19 mouse cellular contexts compared by ENCODE assay signal in genomic region chr15:92524917-92525316, GRCm38 (mm10).
A peak's percentile ranks its signal among the peaks of the same experiment; 100 is the strongest.
DNase-seq lines count a peak whose midpoint lies in the region; ATAC-seq lines count a peak whose summit lies in the region.
"Had no signal": no experiment of that assay in that cellular context is flagged by ENCODE, and none has a peak within 500 bp of the region (broad histone marks: within the 10 kb centered on the region; RNA-seq: fewer than 3 reads in every experiment).

No protein-coding gene starts in this region.

- no peaks in the 10 kb centered on the region for H3K4me1 ChIP-seq in forebrain, embryonic 11.5 days (replicated peaks; ENCODE audit: control insufficient read depth, insufficient read depth, low read length)
- peaks cover 18% of the 10 kb centered on the region for H3K4me1 ChIP-seq in forebrain, embryonic 10.5 days
- peaks cover 2% of the 10 kb centered on the region for H3K4me1 ChIP-seq in midbrain, embryonic 12.5 days
- peaks cover 16% of the 10 kb centered on the region for H3K4me1 ChIP-seq in midbrain, embryonic 15.5 days
- 0 out of 2 replicates have a peak, but pooled peaks cover 10% of the 10 kb centered on the region for H3K4me1 ChIP-seq in forebrain, embryonic 14.5 days (ENCODE audit: control insufficient read depth, insufficient read depth, low read length)
- H3K4me1 ChIP-seq: liver, embryonic 15.5 days; megakaryocyte, embryonic 14.5 days had no signal

- no peak overlapping the region for H3K9ac ChIP-seq in forebrain, embryonic 11.5 days (ENCODE audit: low read length)
- H3K9ac ChIP-seq in midbrain, embryonic 12.5 days (replicated peaks): no peak overlapping the region
- no peak overlapping the region for H3K9ac ChIP-seq in midbrain, embryonic 15.5 days
- H3K9ac ChIP-seq in forebrain, embryonic 14.5 days (ENCODE audit: low read length): no peak overlapping the region
- H3K9ac ChIP-seq: embryonic facial prominence, embryonic 13.5 days; limb, embryonic 13.5 days; liver, embryonic 15.5 days had no signal

- no peak overlapping the region for H3K27ac ChIP-seq in forebrain, embryonic 11.5 days (ENCODE audit: low read depth, low read length)
- no peak overlapping the region for H3K27ac ChIP-seq in forebrain, embryonic 10.5 days
- H3K27ac ChIP-seq in midbrain, embryonic 12.5 days (replicated peaks): no peak overlapping the region
- no peak overlapping the region for H3K27ac ChIP-seq in midbrain, embryonic 15.5 days
- no peak overlapping the region for H3K27ac ChIP-seq in forebrain, embryonic 14.5 days (ENCODE audit: low read depth, low read length)
- H3K27ac ChIP-seq: embryonic facial prominence, embryonic 13.5 days; left cerebral cortex, adult 2 months; limb, embryonic 13.5 days; liver, embryonic 15.5 days had no signal

- H3K27me3 ChIP-seq in forebrain, embryonic 11.5 days (ENCODE audit: control insufficient read depth, insufficient read depth, low read length): no peaks in the 10 kb centered on the region
- H3K27me3 ChIP-seq in forebrain, embryonic 10.5 days (ENCODE audit: poor library complexity, severe bottlenecking): peaks cover 23% of the 10 kb centered on the region
- no peaks in the 10 kb centered on the region for H3K27me3 ChIP-seq in midbrain, embryonic 12.5 days
- no peaks in the 10 kb centered on the region for H3K27me3 ChIP-seq in midbrain, embryonic 15.5 days (replicated peaks)
- no peaks in the 10 kb centered on the region for H3K27me3 ChIP-seq in forebrain, embryonic 14.5 days (replicated peaks; ENCODE audit: control insufficient read depth, insufficient read depth, low read length)
- H3K27me3 ChIP-seq: liver, embryonic 15.5 days; megakaryocyte, embryonic 14.5 days had no signal

- H3K36me3 ChIP-seq in forebrain, embryonic 11.5 days (ENCODE audit: control insufficient read depth, insufficient read depth, low read length): no peaks in the 10 kb centered on the region
- no peaks in the 10 kb centered on the region for H3K36me3 ChIP-seq in forebrain, embryonic 10.5 days (replicated peaks)
- H3K36me3 ChIP-seq in midbrain, embryonic 12.5 days: no peaks in the 10 kb centered on the region
- H3K36me3 ChIP-seq in midbrain, embryonic 15.5 days (replicated peaks): no peaks in the 10 kb centered on the region
- no peaks in the 10 kb centered on the region for H3K36me3 ChIP-seq in forebrain, embryonic 14.5 days (ENCODE audit: control insufficient read depth, insufficient read depth, low read length)
- H3K36me3 ChIP-seq: embryonic facial prominence, embryonic 13.5 days; limb, embryonic 13.5 days; liver, embryonic 15.5 days had no signal

- 0 out of 2 replicates have a peak, but pooled peaks have one; percentile 51 for ATAC-seq in forebrain, embryonic 11.5 days (replicated peaks; ENCODE audit: low FRiP score)
- ATAC-seq in midbrain, embryonic 12.5 days (ENCODE audit: low FRiP score, low read depth): peak; percentile 19; the same call in 1 of the 2 replicates
- ATAC-seq in midbrain, embryonic 15.5 days (replicated peaks): no peak
- ATAC-seq in forebrain, embryonic 14.5 days: 0 out of 2 replicates have a peak, but pooled peaks have one; percentile 50

- 22% methylated on average over 2 of the region's 2 CpGs for WGBS in forebrain, embryonic 11.5 days
- 27% methylated on average over 2 of the region's 2 CpGs for WGBS in forebrain, embryonic 10.5 days
- WGBS in midbrain, embryonic 12.5 days: 20% methylated on average over 2 of the region's 2 CpGs
- WGBS in midbrain, embryonic 15.5 days: 15% methylated on average over 2 of the region's 2 CpGs
- WGBS in forebrain, embryonic 14.5 days: 2% methylated on average over 2 of the region's 2 CpGs

- no peak for DNase-seq in forebrain, embryonic 11.5 days (ENCODE audit: low spot score)
- DNase-seq in forebrain, embryonic 10.5 days (ENCODE audit: extremely low spot score, low spot score): no peak
- DNase-seq in forebrain, embryonic 14.5 days (ENCODE audit: low spot score): peak; percentile 63
- DNase-seq in mesoderm, embryonic 11.5 days (ENCODE audit: low read depth, low spot score): peak; percentile 16
- DNase-seq in liver: no peak
- DNase-seq: adrenal gland, adult 8-10 months; cerebellum, adult 11-12 months; heart, postnatal 14 days; kidney, postnatal 10 days; lung, postnatal 10 days; thymus, postnatal 4 days had no signal

- no peaks in the 10 kb centered on the region; the same call in 1 of the 2 replicates for H3K9me3 ChIP-seq in forebrain, embryonic 11.5 days (ENCODE audit: control insufficient read depth, low read length)
- H3K9me3 ChIP-seq in forebrain, embryonic 10.5 days: peaks cover 6% of the 10 kb centered on the region
- H3K9me3 ChIP-seq in midbrain, embryonic 12.5 days: 0 out of 2 replicates have a peak, but pooled peaks cover 4% of the 10 kb centered on the region
- H3K9me3 ChIP-seq in midbrain, embryonic 15.5 days: no peaks in the 10 kb centered on the region
- H3K9me3 ChIP-seq in forebrain, embryonic 14.5 days (replicated peaks; ENCODE audit: control insufficient read depth, low read length): no peaks in the 10 kb centered on the region
- H3K9me3 ChIP-seq: embryonic facial prominence, embryonic 13.5 days; liver, embryonic 15.5 days had no signal

- H3K4me3 ChIP-seq in forebrain, embryonic 11.5 days (ENCODE audit: low read depth, low read length): no peak overlapping the region
- no peak overlapping the region for H3K4me3 ChIP-seq in forebrain, embryonic 10.5 days
- no peak overlapping the region for H3K4me3 ChIP-seq in midbrain, embryonic 12.5 days
- H3K4me3 ChIP-seq in midbrain, embryonic 15.5 days: no peak overlapping the region
- H3K4me3 ChIP-seq in forebrain, embryonic 14.5 days (ENCODE audit: low read depth, low read length): no peak overlapping the region
- H3K4me3 ChIP-seq: embryonic facial prominence, embryonic 13.5 days; left cerebral cortex, adult 2 months; limb, embryonic 13.5 days; liver, embryonic 15.5 days; megakaryocyte, embryonic 14.5 days had no signal

- no peak overlapping the region for H3K4me2 ChIP-seq in forebrain, embryonic 11.5 days (ENCODE audit: low read depth, low read length, severe bottlenecking)
- H3K4me2 ChIP-seq in midbrain, embryonic 12.5 days (replicated peaks): no peak overlapping the region
- no peak overlapping the region for H3K4me2 ChIP-seq in midbrain, embryonic 15.5 days
- H3K4me2 ChIP-seq in forebrain, embryonic 14.5 days (ENCODE audit: low read length): no peak overlapping the region
- H3K4me2 ChIP-seq: embryonic facial prominence, embryonic 13.5 days; heart, embryonic 11.5 days; limb, embryonic 13.5 days; liver, embryonic 15.5 days had no signal

Comparison
In these comparisons a context has a peak if more than half of its experiments do, and no peak if none do; other contexts are left out.
1. DNase-seq: peak in forebrain, embryonic 14.5 days (single experiment) and mesoderm, embryonic 11.5 days (single experiment); none in forebrain, embryonic 11.5 days (single experiment), forebrain, embryonic 10.5 days (single experiment) and liver (single experiment).